Mouse (Mus musculus) limb, embryonic 14.5 days (tissue): ENCODE measurements around the gene Eea1. TPM values are rescaled to one million over a fixed set of nuclear protein-coding genes. Genes with fewer than 3 reads are reported as not detected.

Experiments
- ATAC-seq: fragments of 200-750 bp; cut with Nextera tagmentation; 2 replicates; pipeline ENCODE4 v1.8.0; 2017; ENCODE audit warnings: low read depth, moderate number of reproducible peaks, moderate TSS enrichment; ENCODE audit not compliant: low FRiP score
- DNase-seq: peaks from one replicate; pipeline ENCODE4 v3.0.0-alpha.2; 2015; ENCODE audit warnings: low spot score
- H3K27ac ChIP-seq: fragments of 300-500 bp; sonication (generic); replicated peaks from 2 replicates; pipeline ENCODE4 v1.5.1; 2014; ENCODE audit warnings: low read depth, mild to moderate bottlenecking, low read length, moderate library complexity, mixed read lengths
- H3K27me3 ChIP-seq: fragments of 300-500 bp; sonication (generic); 2 replicates; pipeline ENCODE4 v1.6.1; 2014; ENCODE audit warnings: low read length, mixed read lengths; ENCODE audit not compliant: control insufficient read depth, insufficient read depth
- H3K36me3 ChIP-seq: fragments of 300-500 bp; sonication (generic); 2 replicates; pipeline ENCODE4 v1.6.1; 2014; ENCODE audit warnings: mild to moderate bottlenecking, low read length, moderate library complexity, mixed read lengths; ENCODE audit not compliant: control insufficient read depth, insufficient read depth
- H3K4me1 ChIP-seq: fragments of 300-500 bp; sonication (generic); 2 replicates; pipeline ENCODE4 v1.6.1; 2014; ENCODE audit warnings: antibody characterized with exemption, low read length, mixed read lengths; ENCODE audit not compliant: control insufficient read depth, insufficient read depth
- H3K4me2 ChIP-seq: fragments of 300-500 bp; sonication (generic); replicated peaks from 2 replicates; pipeline ENCODE4 v1.6.1; 2014; ENCODE audit warnings: low read depth, mild to moderate bottlenecking, low read length, moderate library complexity; ENCODE audit not compliant: severe bottlenecking
- H3K4me3 ChIP-seq: fragments of 300-500 bp; sonication (generic); replicated peaks from 2 replicates; pipeline ENCODE4 v1.5.1; 2014; ENCODE audit warnings: low read length
- H3K9ac ChIP-seq: fragments of 300-500 bp; sonication (generic); 2 replicates; pipeline ENCODE4 v1.6.1; 2014; ENCODE audit warnings: mild to moderate bottlenecking, low read depth, low read length, moderate library complexity; ENCODE audit not compliant: severe bottlenecking
- H3K9me3 ChIP-seq: fragments of 300-500 bp; sonication (generic); 2 replicates; pipeline ENCODE4 v1.6.1; 2016; ENCODE audit warnings: low read length; ENCODE audit not compliant: control insufficient read depth
- POLR2A ChIP-seq: fragments of 200-500 bp; IDR thresholded peaks from 2 replicates; pipeline ENCODE4 v1.8.0; 2012; ENCODE audit warnings: inconsistent platforms, mild to moderate bottlenecking, moderate library complexity, borderline replicate concordance; ENCODE audit not compliant: insufficient read depth, insufficient read length; ENCODE audit errors: extremely low read depth
- WGBS: fragments of 180-500 bp; shearing (Covaris S2); extraction: QIAGEN DNeasy Blood & Tissue Kit; methylation state at CpG from one replicate; pipeline ENCODE4 v1.1.7; 2014; 5-methylcytosine and 5-hydroxymethylcytosine counted together
- polyA plus RNA-seq, 2 experiments: library from polyadenylated mRNA; depleted of rRNA in 1 of 2; stranded (reverse) in 1 of 2; unstranded in 1 of 2; fragments of >200 nt; fragmentation: Nextera tagmentation in 1 of 2; extraction: Ambion mirVana in 1 of 2; gene quantifications; 2 replicates each; pipeline versions ENCODE4 v1.2.1 to v1.2.3; 2012 to 2014

The Eea1 gene
- polyA plus RNA-seq, 2 experiments = 11.4 to 24.0 TPM

- DNase-seq (no peak), ATAC-seq (no peak)
- Histone ChIP-seq H3K9me3 (no peaks in the 10 kb centered on the region), H3K4me1 (no peaks in the 10 kb centered on the region), H3K27me3 (no peaks in the 10 kb centered on the region), H3K9ac (no peak overlapping the region), H3K4me2 (no peak overlapping the region), H3K27ac (no peak overlapping the region), H3K4me3 (no peak overlapping the region), H3K36me3 (no peaks in the 10 kb centered on the region)
- no peak for TF ChIP-seq POLR2A
- 92% methylated on average over 4 of the region's 4 CpGs for WGBS
Measured at GRCm38 (mm10) chr10:95950797-95951196, 10.3 kb downstream of the Eea1 start.

GRCm38 (mm10) chr10:95951346-95951745 lies 10.9 kb downstream of the Eea1 start:
- Histone ChIP-seq H3K27ac (no peak overlapping the region), H3K9me3 (no peaks in the 10 kb centered on the region), H3K27me3 (no peaks in the 10 kb centered on the region), H3K4me2 (no peak overlapping the region), H3K4me3 (no peak overlapping the region), H3K4me1 (no peaks in the 10 kb centered on the region), H3K36me3 (no peaks in the 10 kb centered on the region), H3K9ac (no peak overlapping the region)
- ATAC-seq = no peak
- no peak for TF ChIP-seq POLR2A
- WGBS = 89% methylated on average over 2 of the region's 2 CpGs
- no peak for DNase-seq

GRCm38 (mm10) chr10:95956629-95957028 lies 16.2 kb downstream of the Eea1 start:
- Histone ChIP-seq H3K4me1 (no peaks in the 10 kb centered on the region), H3K9ac (no peak overlapping the region), H3K27me3 (no peaks in the 10 kb centered on the region), H3K4me3 (no peak overlapping the region), H3K36me3 (no peaks in the 10 kb centered on the region), H3K9me3 (no peaks in the 10 kb centered on the region), H3K27ac (no peak overlapping the region), H3K4me2 (no peak overlapping the region)
- no peak for TF ChIP-seq POLR2A
- DNase-seq = no peak
- WGBS = 88% methylated on average over 2 of the region's 2 CpGs
- ATAC-seq = no peak

- DNase-seq (no peak), ATAC-seq (no peak)
- H3K4me2 ChIP-seq = no peak overlapping the region
- H3K27ac ChIP-seq = no peak overlapping the region
- WGBS = 46% methylated on average over 1 of the region's 1 CpGs
- no peaks in the 10 kb centered on the region for H3K36me3 ChIP-seq
- TF ChIP-seq POLR2A = no peak
- no peaks in the 10 kb centered on the region for H3K9me3 ChIP-seq
- H3K4me1 ChIP-seq = no peaks in the 10 kb centered on the region
- H3K4me3 ChIP-seq = no peak overlapping the region
- H3K9ac ChIP-seq = no peak overlapping the region
- no peaks in the 10 kb centered on the region for H3K27me3 ChIP-seq
Measured at GRCm38 (mm10) chr10:95957574-95957973, 17.1 kb downstream of the Eea1 start.

- no peak overlapping the region for H3K4me2 ChIP-seq
- TF ChIP-seq POLR2A = no peak
- WGBS = 70% methylated on average over 1 of the region's 1 CpGs
- H3K4me1 ChIP-seq = no peaks in the 10 kb centered on the region
- ATAC-seq (no peak), DNase-seq (no peak)
- no peaks in the 10 kb centered on the region for H3K27me3 ChIP-seq
- no peaks in the 10 kb centered on the region for H3K9me3 ChIP-seq
- H3K27ac ChIP-seq = no peak overlapping the region
- no peak overlapping the region for H3K4me3 ChIP-seq
- no peaks in the 10 kb centered on the region for H3K36me3 ChIP-seq
- no peak overlapping the region for H3K9ac ChIP-seq
Measured at GRCm38 (mm10) chr10:95964679-95965078, 24.2 kb downstream of the Eea1 start.

GRCm38 (mm10) chr10:95969694-95970093 lies 29.2 kb downstream of the Eea1 start:
- no peak for TF ChIP-seq POLR2A
- Histone ChIP-seq H3K9me3 (no peaks in the 10 kb centered on the region), H3K36me3 (no peaks in the 10 kb centered on the region), H3K27me3 (no peaks in the 10 kb centered on the region), H3K4me2 (no peak overlapping the region), H3K27ac (no peak overlapping the region), H3K9ac (no peak overlapping the region), H3K4me1 (no peaks in the 10 kb centered on the region), H3K4me3 (no peak overlapping the region)
- DNase-seq = no peak
- ATAC-seq = no peak
- WGBS = 94% methylated on average over 1 of the region's 1 CpGs
